Mouse (Mus musculus): ENCODE measurements around the gene Fgl2. TPM values are rescaled to one million over a fixed set of nuclear protein-coding genes. Genes with fewer than 3 reads are reported as not detected.
"Not testable (repeated sequence)": the region's sequence is repeated elsewhere in the genome, so short reads cannot be mapped to it uniquely, and the experiment has no call there.

Gene Fgl2
- polyA plus RNA-seq (2016; fragmentation: Nextera tagmentation; extraction: Ambion mirVana): 0.11 and 0.20 TPM in 2 replicates

DNA sequence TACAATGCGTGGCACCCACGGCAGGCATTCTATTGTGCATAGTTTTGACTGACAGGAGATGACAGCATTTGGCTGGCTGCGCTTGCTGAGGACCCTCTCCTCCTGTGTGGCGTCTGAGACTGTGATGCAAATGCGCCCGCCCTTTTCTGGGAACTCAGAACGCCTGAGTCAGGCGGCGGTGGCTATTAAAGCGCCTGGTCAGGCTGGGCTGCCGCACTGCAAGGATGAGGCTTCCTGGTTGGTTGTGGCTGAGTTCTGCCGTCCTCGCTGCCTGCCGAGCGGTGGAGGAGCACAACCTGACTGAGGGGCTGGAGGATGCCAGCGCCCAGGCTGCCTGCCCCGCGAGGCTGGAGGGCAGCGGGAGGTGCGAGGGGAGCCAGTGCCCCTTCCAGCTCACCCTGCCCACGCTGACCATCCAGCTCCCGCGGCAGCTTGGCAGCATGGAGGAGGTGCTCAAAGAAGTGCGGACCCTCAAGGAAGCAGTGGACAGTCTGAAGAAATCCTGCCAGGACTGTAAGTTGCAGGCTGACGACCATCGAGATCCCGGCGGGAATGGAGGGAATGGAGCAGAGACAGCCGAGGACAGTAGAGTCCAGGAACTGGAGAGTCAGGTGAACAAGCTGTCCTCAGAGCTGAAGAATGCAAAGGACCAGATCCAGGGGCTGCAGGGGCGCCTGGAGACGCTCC, at the start of gene Fgl2:
Gene Fgl2 (plus strand): TSS at position 150 of the 687 bp plus-strand sequence.
- 8% methylated on average over 31 of the region's 31 CpGs for WGBS
- H3K27me3 ChIP-seq (ENCODE audit: low read depth, poor library complexity, severe bottlenecking): peaks cover 50% of the 10 kb centered on the region
- no peaks in the 10 kb centered on the region for H3K36me3 ChIP-seq
- peak; percentile 74 for DNase-seq (ENCODE audit: low spot score)
- no peaks in the 10 kb centered on the region for H3K9me3 ChIP-seq (replicated peaks)
- H3K4me1 ChIP-seq: peaks cover 8% of the 10 kb centered on the region
- peak within 1 kb of the TSS; percentile 66 for H3K27ac ChIP-seq
- H3K4me3 ChIP-seq: peak within 1 kb of the TSS; percentile 60

DNA sequence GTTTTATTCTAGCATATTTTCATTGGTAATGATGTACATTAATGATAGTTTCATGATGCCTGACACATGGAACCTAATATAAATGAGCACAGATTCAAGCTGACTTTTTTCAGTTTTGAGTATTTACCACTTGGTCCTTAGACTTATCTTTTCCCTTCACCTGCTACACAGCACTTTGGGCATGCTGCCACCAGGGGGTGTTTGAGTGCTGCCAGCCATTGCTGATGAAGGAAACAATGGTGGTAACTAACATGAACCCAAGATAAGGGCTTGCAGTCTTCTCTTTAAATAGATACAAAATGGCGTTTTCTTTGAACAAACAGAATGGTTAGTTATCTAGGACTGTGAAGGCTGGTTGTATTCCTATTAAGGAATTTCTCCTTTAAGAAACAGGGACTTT, 45.9 kb upstream of the Fgl2 start:
- Histone ChIP-seq H3K9me3 (replicated peaks) (no peaks in the 10 kb centered on the region), H3K4me3 (no peak overlapping the region), H3K4me1 (no peaks in the 10 kb centered on the region), H3K36me3 (no peaks in the 10 kb centered on the region), H3K27ac (no peak overlapping the region), H3K27me3 (ENCODE audit: low read depth, poor library complexity, severe bottlenecking) (no peaks in the 10 kb centered on the region)
- DNase-seq (ENCODE audit: low spot score): peak; percentile 68
- WGBS: 56% methylated on average over 1 of the region's 1 CpGs

- no peaks in the 10 kb centered on the region for H3K4me1 ChIP-seq
- DNase-seq (ENCODE audit: low spot score): no peak
- 86% methylated on average over 1 of the region's 1 CpGs for WGBS
- no peak overlapping the region for H3K27ac ChIP-seq
- no peaks in the 10 kb centered on the region for H3K27me3 ChIP-seq (ENCODE audit: low read depth, poor library complexity, severe bottlenecking)
- no peak overlapping the region for H3K4me3 ChIP-seq
- no peaks in the 10 kb centered on the region for H3K9me3 ChIP-seq (replicated peaks)
- no peaks in the 10 kb centered on the region for H3K36me3 ChIP-seq
These were observed 43.9 kb upstream of the Fgl2 start for GRCm38 (mm10) chr5:21328560-21328959.

DNA sequence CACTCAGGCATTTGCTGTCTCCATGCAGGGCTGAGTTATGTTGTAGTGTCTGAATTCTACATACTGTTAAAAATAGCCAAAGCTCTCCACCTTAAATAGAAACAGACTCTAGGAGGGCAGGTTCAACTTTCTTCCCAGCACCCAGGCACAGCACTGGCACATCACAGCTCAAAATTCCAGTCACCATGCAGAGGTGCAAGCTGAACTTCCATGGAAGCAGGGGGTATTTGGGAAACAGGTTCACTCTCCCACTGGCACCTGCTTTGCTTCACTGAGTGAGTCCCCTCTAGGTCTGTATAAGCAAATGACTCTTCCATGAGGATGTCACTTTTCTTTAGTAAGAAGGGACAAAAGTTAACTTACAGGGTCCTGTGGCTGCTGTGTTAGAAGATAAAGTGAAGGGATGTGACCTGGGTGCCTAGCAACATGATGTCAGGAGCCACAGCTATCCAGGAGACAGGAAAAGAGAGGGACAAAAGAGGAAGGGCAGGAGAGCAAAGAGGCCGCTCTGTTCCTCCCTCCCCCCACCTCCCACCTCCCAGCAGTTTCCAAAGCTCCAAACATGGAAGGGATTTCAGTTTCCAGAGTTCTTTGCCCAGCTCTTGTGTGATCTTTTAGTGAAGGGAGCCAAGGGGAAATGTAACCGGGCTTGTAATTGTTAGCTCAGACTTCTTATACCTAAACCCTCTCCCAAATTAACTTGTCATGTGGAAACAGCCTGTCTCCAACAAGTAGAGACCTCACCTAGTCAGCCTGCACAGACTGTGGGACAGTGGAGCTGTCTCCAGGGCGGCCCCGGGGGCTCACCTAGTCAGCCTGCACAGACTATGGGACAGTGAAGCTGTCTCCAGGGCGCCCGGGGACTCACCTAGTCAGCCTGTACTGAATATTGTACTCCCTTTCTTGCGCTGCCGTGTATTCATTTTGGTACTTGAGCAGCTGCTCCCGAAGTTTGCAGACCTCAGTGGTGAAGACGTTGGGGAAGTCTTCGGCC, 42.5 kb upstream of the Fgl2 start:
- Histone ChIP-seq H3K4me1 (no peaks in the 10 kb centered on the region), H3K27ac (no peak overlapping the region), H3K9me3 (replicated peaks) (no peaks in the 10 kb centered on the region), H3K36me3 (no peaks in the 10 kb centered on the region), H3K4me3 (no peak overlapping the region), H3K27me3 (ENCODE audit: low read depth, poor library complexity, severe bottlenecking) (no peaks in the 10 kb centered on the region)
- DNase-seq (ENCODE audit: low spot score): no peak
- 59% methylated on average over 11 of the region's 11 CpGs for WGBS

GRCm38 (mm10) chr5:21331656-21332055, 40.8 kb upstream of the Fgl2 start:
- H3K27me3 ChIP-seq (ENCODE audit: low read depth, poor library complexity, severe bottlenecking): no peaks in the 10 kb centered on the region
- 94% methylated on average over 5 of the region's 5 CpGs for WGBS
- H3K4me1 ChIP-seq: no peaks in the 10 kb centered on the region
- DNase-seq (ENCODE audit: low spot score): no peak
- no peaks in the 10 kb centered on the region for H3K9me3 ChIP-seq (replicated peaks)
- H3K36me3 ChIP-seq: no peaks in the 10 kb centered on the region
- H3K27ac ChIP-seq: no peak overlapping the region
- H3K4me3 ChIP-seq: no peak overlapping the region

- Histone ChIP-seq H3K27me3 (ENCODE audit: low read depth, poor library complexity, severe bottlenecking) (no peaks in the 10 kb centered on the region), H3K4me1 (no peaks in the 10 kb centered on the region), H3K27ac (no peak overlapping the region), H3K4me3 (no peak overlapping the region), H3K9me3 (replicated peaks) (no peaks in the 10 kb centered on the region), H3K36me3 (no peaks in the 10 kb centered on the region)
- 77% methylated on average over 1 of the region's 1 CpGs for WGBS
- DNase-seq (ENCODE audit: low spot score): no peak
These were observed 40.3 kb upstream of the Fgl2 start for GRCm38 (mm10) chr5:21332119-21332518.

- not testable (repeated sequence) for H3K4me3 ChIP-seq; DNase-seq (ENCODE audit: low spot score); H3K27ac ChIP-seq; H3K27me3 ChIP-seq (ENCODE audit: low read depth, poor library complexity, severe bottlenecking); H3K4me1 ChIP-seq; H3K36me3 ChIP-seq; H3K9me3 ChIP-seq (replicated peaks)
These were observed 30.2 kb upstream of the Fgl2 start for GRCm38 (mm10) chr5:21342265-21342664.

DNA sequence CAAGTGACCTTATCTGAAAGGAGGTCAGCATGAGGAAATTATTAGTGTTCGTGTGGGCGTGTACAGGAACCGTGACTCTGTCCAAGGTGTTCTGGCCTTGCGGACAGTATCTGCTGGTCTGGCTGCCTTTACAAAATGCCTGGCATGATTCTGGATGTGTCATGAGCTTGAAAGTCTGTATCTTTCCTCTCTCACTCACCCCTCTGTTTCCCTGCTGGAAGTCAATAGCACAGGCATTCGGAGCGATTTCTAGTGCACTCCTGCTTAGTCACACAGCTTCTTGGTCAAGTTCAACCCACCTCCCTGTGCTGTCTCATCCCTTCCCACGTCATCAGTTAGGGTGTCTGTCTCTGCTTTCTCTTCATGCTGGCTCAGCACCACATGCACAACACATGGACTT, 24.1 kb upstream of the Fgl2 start:
- Histone ChIP-seq H3K9me3 (replicated peaks) (no peaks in the 10 kb centered on the region), H3K36me3 (no peaks in the 10 kb centered on the region), H3K4me1 (peaks cover under 1% of the 10 kb centered on the region), H3K27me3 (ENCODE audit: low read depth, poor library complexity, severe bottlenecking) (no peaks in the 10 kb centered on the region), H3K27ac (no peak overlapping the region), H3K4me3 (no peak overlapping the region)
- 86% methylated on average over 7 of the region's 7 CpGs for WGBS
- DNase-seq (ENCODE audit: low spot score): no peak

DNA sequence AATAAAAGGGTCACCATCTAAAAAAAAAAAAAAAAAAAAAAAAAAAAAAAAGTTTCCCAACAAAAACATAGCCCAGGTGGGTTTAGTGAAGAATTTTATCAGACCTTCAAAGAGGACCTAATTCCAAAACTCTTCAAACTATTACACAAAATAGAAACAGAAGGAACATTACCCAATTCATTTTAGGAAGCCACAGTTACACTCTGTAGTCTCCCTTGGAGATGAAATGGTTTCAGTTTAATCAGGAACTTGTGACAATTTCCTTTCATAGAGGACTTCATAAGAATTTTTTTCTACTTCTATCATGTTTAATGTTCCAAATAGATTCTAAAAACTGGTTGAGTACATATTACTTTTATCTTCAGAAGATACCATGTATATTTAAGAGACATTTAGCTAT, 20.8 kb upstream of the Fgl2 start:
- no peaks in the 10 kb centered on the region for H3K36me3 ChIP-seq
- H3K4me3 ChIP-seq: no peak overlapping the region
- H3K4me1 ChIP-seq: peaks cover 11% of the 10 kb centered on the region
- DNase-seq (ENCODE audit: low spot score): no peak
- H3K27ac ChIP-seq: no peak overlapping the region
- no peaks in the 10 kb centered on the region for H3K27me3 ChIP-seq (ENCODE audit: low read depth, poor library complexity, severe bottlenecking)
- H3K9me3 ChIP-seq (replicated peaks): no peaks in the 10 kb centered on the region

DNA sequence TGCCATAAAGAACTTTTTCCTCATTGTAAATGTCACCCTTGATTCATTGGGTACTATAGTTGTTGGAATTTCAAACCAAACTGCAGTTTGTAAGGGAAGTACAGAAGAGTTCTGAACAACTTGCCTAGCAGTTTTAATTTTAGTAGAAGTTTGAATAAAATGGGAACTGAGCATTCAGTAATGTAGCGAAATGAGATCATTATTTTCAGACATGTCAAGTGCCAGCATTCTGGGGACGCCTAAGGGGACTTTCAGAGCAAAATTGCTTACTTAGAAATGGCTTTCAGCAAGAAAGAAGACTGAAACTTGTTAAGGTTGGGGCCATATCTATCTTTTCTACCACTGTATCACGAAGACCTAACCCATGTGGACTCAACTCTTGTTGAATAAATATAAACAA, 13.8 kb upstream of the Fgl2 start:
- no peaks in the 10 kb centered on the region for H3K36me3 ChIP-seq
- H3K27ac ChIP-seq: no peak overlapping the region
- no peaks in the 10 kb centered on the region for H3K9me3 ChIP-seq (replicated peaks)
- peaks cover 8% of the 10 kb centered on the region; the same call in 1 of the 2 replicates for H3K4me1 ChIP-seq
- DNase-seq (ENCODE audit: low spot score): no peak
- H3K27me3 ChIP-seq (ENCODE audit: low read depth, poor library complexity, severe bottlenecking): no peaks in the 10 kb centered on the region
- H3K4me3 ChIP-seq: no peak overlapping the region
- 84% methylated on average over 3 of the region's 3 CpGs for WGBS

DNA sequence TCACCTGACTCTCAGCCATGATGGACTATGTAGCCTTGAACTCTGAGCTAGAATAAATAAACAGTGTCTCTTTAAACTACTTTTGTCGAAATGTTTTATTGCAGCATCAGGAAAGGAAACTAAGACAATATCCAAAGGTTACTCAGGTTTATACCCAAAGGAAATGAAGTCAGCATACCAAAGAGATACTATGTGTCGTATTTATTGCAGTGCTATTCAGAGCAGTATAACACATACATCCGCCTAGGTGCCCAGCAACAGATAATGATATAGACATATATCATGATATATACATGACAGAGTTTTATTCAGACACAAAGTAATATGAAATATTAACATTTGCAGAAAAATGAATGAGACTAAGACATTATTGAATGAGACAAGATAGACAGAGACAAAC, 9.1 kb upstream of the Fgl2 start:
- no peak overlapping the region for H3K27ac ChIP-seq
- no peaks in the 10 kb centered on the region for H3K9me3 ChIP-seq (replicated peaks)
- 83% methylated on average over 3 of the region's 3 CpGs for WGBS
- no peaks in the 10 kb centered on the region for H3K4me1 ChIP-seq
- no peak overlapping the region for H3K4me3 ChIP-seq
- DNase-seq (ENCODE audit: low spot score): no peak
- no peaks in the 10 kb centered on the region for H3K27me3 ChIP-seq (ENCODE audit: low read depth, poor library complexity, severe bottlenecking)
- H3K36me3 ChIP-seq: no peaks in the 10 kb centered on the region

DNA sequence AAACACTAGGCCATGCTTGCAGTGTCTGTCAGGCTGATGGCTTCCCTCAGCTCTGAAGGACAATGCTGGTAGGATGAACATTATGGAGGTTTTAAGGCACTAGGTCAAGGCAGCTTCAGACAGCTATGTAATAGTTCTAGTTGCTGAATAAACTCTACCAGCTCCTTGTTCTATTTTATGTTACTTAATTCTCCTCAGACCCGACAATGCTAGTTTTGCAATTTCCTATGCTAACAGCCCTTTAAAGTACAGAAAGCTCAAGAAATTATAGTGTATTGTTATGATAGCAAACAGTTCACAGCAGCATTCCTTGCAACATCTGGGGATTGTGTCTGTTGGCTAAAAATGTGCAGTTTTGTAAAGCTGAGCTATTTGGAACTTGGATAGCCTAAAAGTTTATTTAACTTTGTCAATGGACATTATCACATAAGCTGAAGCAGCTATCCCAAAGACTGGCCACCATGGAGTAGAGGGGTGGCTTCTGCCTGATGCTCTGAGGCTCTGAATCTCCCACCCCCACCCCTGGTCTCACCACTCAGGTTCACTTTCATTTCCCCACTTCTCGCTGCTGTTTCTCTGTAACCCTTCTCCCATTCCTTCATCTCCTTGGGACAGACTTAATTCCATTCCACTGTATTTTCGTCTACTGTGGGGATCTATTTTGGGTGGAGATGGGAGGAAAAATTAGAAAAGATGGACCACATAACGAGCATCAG, 5.9 kb upstream of the Fgl2 start:
- H3K4me3 ChIP-seq: no peak overlapping the region
- no peaks in the 10 kb centered on the region for H3K4me1 ChIP-seq
- H3K27ac ChIP-seq: no peak overlapping the region
- H3K27me3 ChIP-seq (ENCODE audit: low read depth, poor library complexity, severe bottlenecking): peaks cover 14% of the 10 kb centered on the region; the same call in 1 of the 2 replicates
- no peaks in the 10 kb centered on the region for H3K9me3 ChIP-seq (replicated peaks)
- no peaks in the 10 kb centered on the region for H3K36me3 ChIP-seq
- WGBS: 66% methylated on average over 4 of the region's 4 CpGs
- DNase-seq (ENCODE audit: low spot score): no peak

- no peak overlapping the region for H3K4me3 ChIP-seq
- DNase-seq (ENCODE audit: low spot score): no peak
- 50% methylated on average over 2 of the region's 2 CpGs for WGBS
- H3K4me1 ChIP-seq: peaks cover 4% of the 10 kb centered on the region
- no peaks in the 10 kb centered on the region for H3K9me3 ChIP-seq (replicated peaks)
- H3K27me3 ChIP-seq (ENCODE audit: low read depth, poor library complexity, severe bottlenecking): peaks cover 25% of the 10 kb centered on the region
- no peak overlapping the region for H3K27ac ChIP-seq
- no peaks in the 10 kb centered on the region for H3K36me3 ChIP-seq
These were observed 4.9 kb upstream of the Fgl2 start for GRCm38 (mm10) chr5:21367514-21367913.

Data from limb, embryonic 10.5 days (tissue).